Mouse (Mus musculus) brain, embryonic 18.5 days (tissue): ENCODE results near the gene Ifnar2.

ENCODE experiments used
- DNase-seq: peaks from one replicate; pipeline ENCODE4 v3.0.0-alpha.2; 2012; ENCODE audit warnings: low read depth, low spot score

The Ifnar2 gene

GRCm38 (mm10) chr16:91391421-91391820 is 18.8 kb downstream of the Ifnar2 start, which contains the start of gene Gm21970:
TSS of gene Gm21970 (plus strand) at chr16:91391721.
- no peak for DNase-seq

GRCm38 (mm10) chr16:91394826-91395410 is 22.3 kb downstream of the Ifnar2 start:
- DNase-seq, result no peak

GRCm38 (mm10) chr16:91395633-91396392 is 23.2 kb downstream of the Ifnar2 start:
- DNase-seq, result no peak

- no peak for DNase-seq
Observed at GRCm38 (mm10) chr16:91396844-91397537, 24.4 kb downstream of the Ifnar2 start.

DNA sequence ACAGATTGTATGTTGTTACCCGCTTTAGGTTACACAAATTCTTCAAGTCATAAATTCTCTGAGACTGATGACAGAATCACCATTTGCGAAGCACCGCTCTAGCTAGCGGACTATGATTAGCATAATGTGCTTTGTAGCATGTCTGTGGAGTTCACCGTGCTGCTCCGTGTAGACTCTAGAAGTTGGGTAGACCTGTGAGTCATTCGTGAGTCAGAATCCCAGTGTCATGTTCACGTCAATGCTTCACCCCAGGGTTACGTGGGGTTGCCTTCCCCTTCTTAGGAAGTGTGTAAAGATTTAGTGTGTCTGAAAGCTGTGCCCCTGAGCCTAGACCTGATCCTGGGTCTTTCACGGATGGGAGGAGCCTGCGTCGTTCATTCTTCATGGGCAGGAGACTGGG is 25.4 kb downstream of the Ifnar2 start:
- DNase-seq, result no peak

DNA sequence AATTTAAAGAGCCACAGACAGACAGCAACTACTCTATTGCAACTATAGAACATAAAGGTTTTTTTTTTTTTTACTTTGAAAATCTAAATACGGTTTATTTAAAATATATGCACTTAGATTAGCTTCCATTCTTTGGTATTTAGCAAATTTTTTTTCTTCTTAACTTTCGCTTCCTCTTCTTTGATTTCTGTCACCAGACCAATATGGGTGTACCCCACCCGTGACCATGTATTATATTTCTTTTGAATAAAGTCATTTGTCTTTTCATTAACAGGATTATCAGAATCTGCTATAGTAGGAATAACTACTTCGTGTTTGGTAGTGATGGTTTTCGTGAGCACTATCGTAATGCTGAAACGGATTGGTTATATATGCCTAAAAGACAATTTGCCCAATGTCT is 26.4 kb downstream of the Ifnar2 start:
- no peak for DNase-seq

- DNase-seq, result no peak
Observed at GRCm38 (mm10) chr16:91401569-91402165, 29.1 kb downstream of the Ifnar2 start.

DNA sequence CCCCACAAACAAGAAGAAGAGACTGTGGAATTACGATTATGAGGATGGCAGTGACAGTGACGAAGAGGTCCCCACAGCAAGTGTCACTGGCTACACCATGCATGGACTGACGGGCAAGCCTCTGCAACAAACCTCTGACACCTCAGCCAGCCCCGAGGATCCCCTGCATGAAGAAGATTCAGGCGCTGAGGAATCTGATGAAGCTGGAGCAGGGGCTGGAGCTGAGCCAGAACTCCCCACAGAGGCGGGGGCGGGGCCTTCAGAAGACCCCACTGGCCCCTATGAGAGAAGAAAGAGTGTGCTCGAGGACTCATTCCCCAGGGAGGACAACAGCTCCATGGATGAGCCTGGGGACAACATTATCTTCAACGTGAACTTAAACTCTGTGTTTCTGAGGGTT is 31.2 kb downstream of the Ifnar2 start:
- DNase-seq, result no peak

- no peak for DNase-seq
Observed at GRCm38 (mm10) chr16:91404187-91404586, 31.6 kb downstream of the Ifnar2 start.

DNA sequence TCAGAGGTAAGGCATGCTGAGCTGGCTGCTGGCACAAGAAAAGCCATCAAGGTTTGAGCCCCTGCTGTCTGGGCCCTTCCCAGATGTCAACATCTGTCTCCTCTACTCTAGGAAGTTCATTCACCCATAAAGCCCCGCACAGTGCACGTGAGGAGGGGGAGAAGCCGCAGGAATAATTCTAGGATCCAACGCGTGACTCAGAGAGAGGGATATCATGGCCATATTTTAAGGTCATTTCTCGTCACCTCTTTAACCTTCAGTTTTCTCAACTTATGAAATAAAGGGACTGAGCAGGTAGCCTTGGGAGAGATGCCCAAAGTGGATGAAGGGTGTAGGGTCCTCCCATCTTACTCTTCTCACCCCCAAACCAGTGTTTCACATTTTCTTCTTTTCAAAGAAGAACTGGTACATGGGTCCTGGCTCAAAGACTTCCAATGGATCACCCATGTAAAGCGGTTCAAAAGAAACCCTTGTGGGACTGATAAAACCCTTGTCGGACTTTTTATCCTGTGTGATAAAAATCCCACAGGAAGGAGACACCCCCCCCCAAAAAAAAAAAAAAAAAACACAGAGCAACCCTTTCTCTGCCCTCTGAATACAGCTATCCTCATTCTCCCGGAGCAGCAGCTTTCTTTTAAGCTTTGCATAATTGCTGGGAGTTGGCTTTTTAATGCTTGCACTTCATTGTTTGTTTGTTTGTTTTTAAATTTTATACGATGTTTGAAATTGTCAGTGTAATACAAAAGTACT is 32.4 kb downstream of the Ifnar2 start:
- no peak for DNase-seq

DNA sequence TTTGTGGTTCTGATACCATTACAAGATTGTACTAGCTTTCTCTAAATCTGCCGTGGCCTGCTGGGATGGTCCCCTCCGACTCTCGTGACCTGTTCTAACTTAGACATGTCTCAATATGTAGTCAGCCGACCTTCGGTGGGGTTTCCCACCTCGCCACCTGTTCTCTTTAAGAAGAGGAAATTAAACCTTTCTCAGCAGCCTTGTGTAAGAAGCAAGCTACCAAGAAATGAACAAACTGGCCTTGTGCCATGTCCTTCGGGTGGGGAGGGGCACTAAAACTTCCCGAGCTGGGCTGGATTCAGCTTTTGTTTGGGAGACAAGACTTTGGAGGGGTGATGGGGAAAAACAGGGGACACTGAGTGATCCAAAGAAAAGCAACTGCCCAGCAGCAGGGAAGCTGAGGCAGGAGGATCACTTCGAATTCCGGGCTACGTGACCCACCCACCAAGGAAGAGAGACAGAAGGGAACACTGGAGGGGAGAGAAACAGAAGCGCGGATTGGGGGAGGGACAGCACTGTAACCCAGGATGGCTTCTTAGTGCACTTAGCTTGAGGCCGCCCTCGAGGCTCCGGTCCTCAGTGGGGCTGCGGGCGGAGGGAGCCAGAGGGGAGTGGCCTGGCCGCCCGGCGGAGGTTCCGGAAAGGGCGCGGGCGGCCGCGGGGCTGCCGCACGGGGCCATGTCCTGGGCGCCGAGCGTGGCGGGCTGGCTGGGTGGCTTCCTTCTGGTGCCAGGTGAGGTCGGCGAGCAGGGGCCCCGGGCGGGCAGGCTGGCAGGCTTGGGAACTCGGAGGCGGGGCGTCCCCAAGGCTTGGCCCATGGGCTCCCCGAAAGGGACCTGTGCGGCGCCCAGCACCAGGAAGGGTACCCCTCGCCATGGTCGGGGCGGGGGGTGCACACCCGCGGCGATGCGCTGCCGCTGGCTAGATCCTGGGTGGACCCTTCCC is 33.3 kb downstream of the Ifnar2 start, which contains the start of gene Il10rb:
Gene Il10rb (plus strand): TSS at position 525 of the 945 bp plus-strand sequence.
- DNase-seq, result no peak

DNA sequence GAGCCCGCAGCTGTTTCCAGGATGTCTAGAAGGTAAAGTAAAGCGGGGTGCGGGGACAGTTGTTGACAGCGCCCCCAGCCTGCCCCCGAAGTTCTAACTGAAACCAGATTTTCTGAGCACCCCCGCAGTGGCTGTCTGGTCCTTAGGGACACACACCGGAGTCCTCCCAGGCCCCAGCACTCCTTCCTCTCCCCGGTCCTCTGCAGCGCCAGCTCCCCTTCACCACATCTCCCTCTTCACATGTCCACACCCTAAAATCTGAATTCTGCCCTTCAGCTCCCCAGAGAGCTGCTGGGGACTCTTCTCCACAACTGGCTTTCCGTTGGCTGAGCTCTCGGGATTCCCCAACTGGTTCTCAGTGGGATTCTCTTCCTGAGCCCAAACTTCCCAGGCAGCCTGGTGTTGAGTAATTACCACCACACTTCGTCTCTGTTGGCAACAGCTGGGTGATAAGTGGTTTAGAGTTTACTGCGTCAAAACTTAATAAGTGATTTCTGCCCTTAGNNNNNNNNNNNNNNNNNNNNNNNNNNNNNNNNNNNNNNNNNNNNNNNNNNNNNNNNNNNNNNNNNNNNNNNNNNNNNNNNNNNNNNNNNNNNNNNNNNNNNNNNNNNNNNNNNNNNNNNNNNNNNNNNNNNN is 34.1 kb downstream of the Ifnar2 start:
- no peak for DNase-seq

- DNase-seq, result no peak
Observed at GRCm38 (mm10) chr16:91413102-91413844, 40.7 kb downstream of the Ifnar2 start.

GRCm38 (mm10) chr16:91415391-91416189 is 43.0 kb downstream of the Ifnar2 start:
- DNase-seq, result no peak

DNA sequence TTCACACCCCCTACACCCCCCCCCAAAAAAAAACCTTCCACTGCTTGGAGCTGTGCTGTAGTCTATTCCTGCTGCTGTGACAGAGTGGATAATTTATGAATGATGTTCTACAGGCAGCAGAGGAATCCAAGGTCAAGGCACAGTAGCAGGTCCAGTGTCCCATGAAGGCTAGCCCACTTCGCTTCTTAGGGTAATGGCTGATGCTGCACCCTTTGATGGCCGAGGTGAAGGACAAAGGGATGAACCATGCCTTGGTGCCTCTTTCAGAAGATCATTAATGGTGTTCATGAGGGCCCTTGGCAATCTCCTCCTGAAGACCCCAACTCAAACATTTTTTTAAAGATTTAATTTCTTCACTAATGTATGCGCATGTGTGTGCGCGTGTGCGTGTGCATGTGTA is 43.8 kb downstream of the Ifnar2 start:
- no peak for DNase-seq

DNA sequence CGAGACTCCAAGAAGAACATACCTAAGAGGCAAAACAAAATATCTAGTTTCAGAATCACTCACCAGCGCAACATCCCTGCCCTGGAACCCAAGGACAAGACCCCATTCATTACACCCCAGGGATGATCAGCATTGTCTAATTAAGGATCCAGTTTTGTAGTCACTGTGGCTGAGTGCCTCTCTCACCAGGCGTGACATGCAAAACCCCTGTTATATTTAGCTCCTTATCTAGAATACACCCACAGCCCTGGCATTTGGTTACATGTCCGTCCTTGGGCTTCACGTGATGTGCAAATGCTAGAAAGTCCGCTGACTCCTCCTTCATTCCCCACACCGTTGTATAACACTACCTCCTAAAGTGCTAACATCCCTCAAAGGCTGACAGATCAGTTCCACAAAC is 44.4 kb downstream of the Ifnar2 start:
- DNase-seq, result no peak

DNA sequence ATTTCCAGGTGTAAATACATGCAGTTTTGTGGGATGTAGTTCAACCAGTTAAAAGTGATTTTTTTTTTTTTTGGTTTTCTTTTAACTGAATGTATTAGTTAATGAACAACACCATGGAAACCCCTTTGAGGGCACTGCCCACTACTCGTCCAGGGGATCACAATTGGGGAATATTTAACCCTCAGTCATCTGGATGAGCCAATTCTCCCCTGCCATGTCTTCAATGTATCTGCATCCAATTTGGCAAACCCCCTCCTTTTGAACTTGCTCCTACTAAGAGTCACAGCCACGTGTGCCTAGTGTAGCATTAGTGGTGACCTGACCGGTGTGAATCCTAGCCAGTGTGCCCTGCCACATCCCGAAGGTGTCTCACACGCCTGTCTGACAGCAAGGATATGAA is 45.9 kb downstream of the Ifnar2 start:
- no peak for DNase-seq

GRCm38 (mm10) chr16:91425816-91426215 is 53.2 kb downstream of the Ifnar2 start:
- DNase-seq, result no peak
